ENCODE assay signal across 9 mouse cellular contexts in genomic region chr8:9769061-9769460, GRCm38 (mm10). TPM values are rescaled to one million over a fixed set of nuclear protein-coding genes. Genes with fewer than 3 reads are reported as not detected.
DNase-seq lines count a peak whose midpoint lies in the region; ATAC-seq and TF ChIP-seq lines count a peak whose summit lies in the region.
"Had no signal": no experiment of that assay in that cellular context is flagged by ENCODE, and none has a peak within 500 bp of the region (broad histone marks: within the 10 kb centered on the region; RNA-seq: fewer than 3 reads in every experiment).

No protein-coding gene starts in this region.

- H3K4me2 ChIP-seq in hindbrain, embryonic 14.5 days (replicated peaks): peak overlapping the region; percentile 57
- no peak overlapping the region for H3K4me2 ChIP-seq in liver, postnatal 0 days (ENCODE audit: low read depth, low read length)
- H3K4me2 ChIP-seq in neural tube, embryonic 14.5 days (ENCODE audit: low read depth, low read length): peak overlapping the region; percentile 89

- DNase-seq in left cerebral cortex, adult 2 months (ENCODE audit: extremely low spot score in 1 of 2, low spot score in 2 of 2): peak; percentile 14 to 19
- DNase-seq in left cerebral cortex, adult 8-10 months (ENCODE audit: low spot score in 2 of 2): no peak
- DNase-seq in adrenal gland, postnatal 25 days: peak; percentile 80
- peak; percentile 71 for DNase-seq in forebrain, embryonic 10.5 days (ENCODE audit: extremely low spot score, low spot score)
- DNase-seq in hindbrain, embryonic 14.5 days (ENCODE audit: low spot score): peak; percentile 63
- peak; percentile 68 for DNase-seq in liver, postnatal 0 days
- DNase-seq in natural killer cell, adult 2 months (ENCODE audit: low spot score in 2 of 2): no peak

- H3K4me1 ChIP-seq in forebrain, embryonic 10.5 days: peaks cover 26% of the 10 kb centered on the region
- H3K4me1 ChIP-seq in hindbrain, embryonic 14.5 days (replicated peaks; ENCODE audit: control insufficient read depth, insufficient read depth, low read length): peaks cover 17% of the 10 kb centered on the region
- H3K4me1 ChIP-seq in liver, postnatal 0 days (ENCODE audit: insufficient read depth): peaks cover 3% of the 10 kb centered on the region; the same call in 1 of the 2 replicates
- H3K4me1 ChIP-seq in neural tube, embryonic 14.5 days (ENCODE audit: control insufficient read depth, insufficient read depth, low read length): no peaks in the 10 kb centered on the region

- H3K27me3 ChIP-seq in forebrain, embryonic 10.5 days (ENCODE audit: poor library complexity, severe bottlenecking): peaks cover 51% of the 10 kb centered on the region
- no peaks in the 10 kb centered on the region for H3K27me3 ChIP-seq in hindbrain, embryonic 14.5 days (ENCODE audit: control insufficient read depth, insufficient read depth, low read length)
- peaks cover 39% of the 10 kb centered on the region for H3K27me3 ChIP-seq in liver, postnatal 0 days (ENCODE audit: insufficient read depth, low read length)
- H3K27me3 ChIP-seq in neural tube, embryonic 14.5 days (ENCODE audit: control insufficient read depth, insufficient read depth, low read length): no peaks in the 10 kb centered on the region

- peak overlapping the region; percentile 94; the same call in 1 of the 2 replicates for H3K27ac ChIP-seq in left cerebral cortex, adult 2 months
- H3K27ac ChIP-seq in forebrain, embryonic 10.5 days: no peak overlapping the region
- no peak overlapping the region for H3K27ac ChIP-seq in hindbrain, embryonic 14.5 days
- H3K27ac ChIP-seq in liver, postnatal 0 days (ENCODE audit: low read depth): no peak overlapping the region
- no peak overlapping the region for H3K27ac ChIP-seq in neural tube, embryonic 14.5 days (ENCODE audit: low read depth, low read length)

- no peak for ATAC-seq in hindbrain, embryonic 14.5 days (ENCODE audit: low FRiP score)
- no peak for ATAC-seq in liver, postnatal 0 days
- no peak for ATAC-seq in neural tube, embryonic 14.5 days (ENCODE audit: low read depth)

- intact Hi-C loops in left cerebral cortex, adult 2 months (cut with DNase I): no loop called here

- WGBS in forebrain, embryonic 10.5 days: 28% methylated on average over 6 of the region's 6 CpGs
- WGBS in hindbrain, embryonic 14.5 days: 37% methylated on average over 6 of the region's 6 CpGs
- WGBS in liver, postnatal 0 days (ENCODE audit: insufficient replicate concordance): 24% methylated on average over 6 of the region's 6 CpGs
- WGBS in neural tube, embryonic 14.5 days: 33% methylated on average over 6 of the region's 6 CpGs

- TF ChIP-seq EP300 in liver, postnatal 0 days (IDR thresholded peaks at IDR 0.05; ENCODE audit: low read depth): no peak

- H3K9ac ChIP-seq in hindbrain, embryonic 14.5 days: peak overlapping the region; percentile 89; the same call in 1 of the 2 replicates
- H3K9ac ChIP-seq in liver, postnatal 0 days (replicated peaks): no peak overlapping the region
- 0 out of 2 replicates have a peak overlapping the region, but pooled peaks have one; percentile 21 for H3K9ac ChIP-seq in neural tube, embryonic 14.5 days (replicated peaks; ENCODE audit: low read depth, low read length)

- H3K9me3 ChIP-seq in forebrain, embryonic 10.5 days: no peaks in the 10 kb centered on the region
- H3K9me3 ChIP-seq in hindbrain, embryonic 14.5 days (ENCODE audit: control insufficient read depth, low read length): no peaks in the 10 kb centered on the region
- H3K9me3 ChIP-seq in liver, postnatal 0 days (ENCODE audit: low read length): no peaks in the 10 kb centered on the region
- H3K9me3 ChIP-seq in neural tube, embryonic 14.5 days (ENCODE audit: control insufficient read depth, low read length): no peaks in the 10 kb centered on the region

- peak overlapping the region; percentile 78 for H3K4me3 ChIP-seq in left cerebral cortex, adult 2 months
- H3K4me3 ChIP-seq in forebrain, embryonic 10.5 days: no peak overlapping the region
- peak overlapping the region; percentile 84 for H3K4me3 ChIP-seq in hindbrain, embryonic 14.5 days (replicated peaks; ENCODE audit: low read length)
- H3K4me3 ChIP-seq in liver, postnatal 0 days (ENCODE audit: low read depth, low read length): no peak overlapping the region
- H3K4me3 ChIP-seq in neural tube, embryonic 14.5 days (ENCODE audit: low read depth, low read length): peak overlapping the region; percentile 61

- no peaks in the 10 kb centered on the region for H3K36me3 ChIP-seq in forebrain, embryonic 10.5 days (replicated peaks)
- no peaks in the 10 kb centered on the region for H3K36me3 ChIP-seq in hindbrain, embryonic 14.5 days (replicated peaks; ENCODE audit: control insufficient read depth, insufficient read depth)
- no peaks in the 10 kb centered on the region for H3K36me3 ChIP-seq in liver, postnatal 0 days (replicated peaks; ENCODE audit: insufficient read depth, low read length)
- no peaks in the 10 kb centered on the region for H3K36me3 ChIP-seq in neural tube, embryonic 14.5 days (ENCODE audit: control insufficient read depth, insufficient read depth, low read length)

- no peak for TF ChIP-seq CTCF in left cerebral cortex, adult 2 months (IDR thresholded peaks at IDR 0.05)
- no peak for TF ChIP-seq CTCF in liver, postnatal 0 days (IDR thresholded peaks at IDR 0.05; ENCODE audit: low read depth)

RNA-seq across cellular contexts. Expression of gene Fam155a, which starts 1.9 kb away (rescaled TPM):
- total RNA-seq in left cerebral cortex, adult 2 months (2021): 100 to 1,000 TPM; 118 to 119 TPM
- total RNA-seq in left cerebral cortex, adult 8-10 months (2022): 100 to 1,000 TPM in 2 of 4 experiments, 10 to 100 TPM in 2; 92.7 to 110 (median 103) TPM
- 5.5 and 7.9 TPM in 2 replicates for total RNA-seq in adrenal gland, postnatal 25 days (2021)
- polyA plus RNA-seq in forebrain, embryonic 10.5 days (2016; fragmentation: Nextera tagmentation; extraction: Ambion mirVana): 0.50 and 0.53 TPM in 2 replicates
- polyA plus RNA-seq in hindbrain, embryonic 14.5 days (2014; fragmentation: Nextera tagmentation; extraction: Ambion mirVana): 28.7 and 30.6 TPM in 2 replicates
- polyA plus RNA-seq in liver, postnatal 0 days (2015; fragmentation: Nextera tagmentation; extraction: Ambion mirVana): not detected in 2 replicates
- polyA plus RNA-seq in neural tube, embryonic 14.5 days (2014; fragmentation: Nextera tagmentation; extraction: Ambion mirVana): 30.5 and 33.4 TPM in 2 replicates
- polyA plus RNA-seq: testis, adult 2 months had no signal

Comparison
In these comparisons a context has a peak if more than half of its experiments do, and no peak if none do; other contexts are left out.
1. DNase-seq: peak in left cerebral cortex, adult 2 months (2 of 2), adrenal gland, postnatal 25 days (single experiment), forebrain, embryonic 10.5 days (single experiment), hindbrain, embryonic 14.5 days (single experiment) and liver, postnatal 0 days (single experiment); none in left cerebral cortex, adult 8-10 months (0 of 2) and natural killer cell, adult 2 months (0 of 2).
2. H3K4me3 ChIP-seq: peak in left cerebral cortex, adult 2 months (single experiment), hindbrain, embryonic 14.5 days (single experiment) and neural tube, embryonic 14.5 days (single experiment); none in forebrain, embryonic 10.5 days (single experiment) and liver, postnatal 0 days (single experiment).
3. RNA of gene Fam155a, which starts 1.9 kb away (polyA plus RNA-seq): 30.5 to 33.4 TPM in neural tube, embryonic 14.5 days and 28.7 to 30.6 TPM in hindbrain, embryonic 14.5 days; 0.50 to 0.53 TPM in forebrain, embryonic 10.5 days and not detected in liver, postnatal 0 days; every median in the first group is over 10 times any median in the second.